Mouse (Mus musculus) midbrain, postnatal 0 days (tissue): ENCODE data around the gene Rps27rt. TPM values are rescaled to one million over a fixed set of nuclear protein-coding genes. Genes with fewer than 3 reads are reported as not detected.
A peak's percentile ranks its signal among the peaks of the same experiment; 100 is the strongest.

ENCODE experiments used
- ATAC-seq: fragments of 200-750 bp; cut with Nextera tagmentation; 2 replicates; pipeline ENCODE4 v1.8.0; 2017; ENCODE audit warnings: moderate number of reproducible peaks, mild to moderate bottlenecking, moderate TSS enrichment, moderate library complexity; ENCODE audit not compliant: low FRiP score
- DNase-seq: peaks from one replicate; pipeline ENCODE4 v3.0.0-alpha.2; 2015; ENCODE audit warnings: low spot score
- H3K27ac ChIP-seq: fragments of 300-500 bp; sonication (generic); 2 replicates; pipeline ENCODE4 v1.5.1; 2014; ENCODE audit warnings: low read depth, mild to moderate bottlenecking, low read length, mixed read lengths
- H3K27me3 ChIP-seq: fragments of 300-500 bp; sonication (generic); 2 replicates; pipeline ENCODE4 v1.6.1; 2014; ENCODE audit warnings: low read length, control low read depth, mixed read lengths; ENCODE audit not compliant: insufficient read depth
- H3K36me3 ChIP-seq: fragments of 300-500 bp; sonication (generic); 2 replicates; pipeline ENCODE4 v1.6.1; 2014; ENCODE audit warnings: low read length, control low read depth, mixed read lengths; ENCODE audit not compliant: insufficient read depth
- H3K4me1 ChIP-seq: fragments of 300-500 bp; sonication (generic); 2 replicates; pipeline ENCODE4 v1.6.1; 2014; ENCODE audit warnings: mild to moderate bottlenecking, control low read depth, antibody characterized with exemption, low read length, mixed read lengths; ENCODE audit not compliant: insufficient read depth
- H3K4me2 ChIP-seq: fragments of 300-500 bp; sonication (generic); 2 replicates; pipeline ENCODE4 v1.6.1; 2014; ENCODE audit warnings: low read depth, mild to moderate bottlenecking, low read length, mixed read lengths; ENCODE audit not compliant: poor library complexity, severe bottlenecking
- H3K4me3 ChIP-seq: fragments of 300-500 bp; sonication (generic); 2 replicates; pipeline ENCODE4 v1.5.1; 2014; ENCODE audit warnings: low read depth, mild to moderate bottlenecking, low read length, moderate library complexity
- H3K9ac ChIP-seq: fragments of 300-500 bp; sonication (generic); replicated peaks from 2 replicates; pipeline ENCODE4 v1.6.1; 2014; ENCODE audit warnings: mild to moderate bottlenecking, low read length, moderate library complexity, mixed read lengths; ENCODE audit not compliant: poor library complexity, severe bottlenecking
- H3K9me3 ChIP-seq: fragments of 300-500 bp; sonication (generic); 2 replicates; pipeline ENCODE4 v1.6.1; 2016; ENCODE audit warnings: low read length, control low read depth
- CTCF ChIP-seq: IDR thresholded peaks from 2 replicates; pipeline ENCODE4 v1.5.1; 2016; ENCODE audit warnings: antibody characterized with exemption, mild to moderate bottlenecking
- WGBS: fragments of 180-500 bp; shearing (Covaris S2); extraction: QIAGEN DNeasy Blood & Tissue Kit; methylation state at CpG from one replicate; pipeline ENCODE4 v1.1.7; 2014; 5-methylcytosine and 5-hydroxymethylcytosine counted together
- polyA plus RNA-seq: library from polyadenylated mRNA; unstranded; fragments of >200 nt; fragmentation: Nextera tagmentation; extraction: Ambion mirVana; gene quantifications from 2 replicates; pipeline ENCODE4 v1.2.1, GENCODE M21; 2015
- total RNA-seq: library from RNA; depleted of rRNA; stranded (reverse); fragments of >200 nt; gene quantifications from 2 replicates; pipeline ENCODE4 v1.2.3, GENCODE M21; 2014; rRNA removed

The Rps27rt gene
- total and polyA plus RNA-seq, 2 experiments from 2014 or later: 20.7 to 195 TPM

GRCm38 (mm10) chr9:114932607-114933006 is 49.9 kb downstream of the Rps27rt start:
- WGBS: 25% methylated on average over 13 of the region's 13 CpGs
- H3K9ac ChIP-seq: no peak overlapping the region
- TF ChIP-seq CTCF: no peak
- no peaks in the 10 kb centered on the region for H3K27me3 ChIP-seq
- peak overlapping the region; percentile 75 for H3K4me3 ChIP-seq
- no peak for DNase-seq
- H3K9me3 ChIP-seq: no peaks in the 10 kb centered on the region
- no peaks in the 10 kb centered on the region for H3K36me3 ChIP-seq
- ATAC-seq: no peak
- no peaks in the 10 kb centered on the region; the same call in 1 of the 2 replicates for H3K4me1 ChIP-seq
- H3K4me2 ChIP-seq: peak overlapping the region; percentile 98
- H3K27ac ChIP-seq: no peak overlapping the region

Other genes starting within 250 kb of the Rps27rt start
- gene Cmtm7, start 200.9 kb downstream of the Rps27rt start, total RNA-seq: 13.7 and 15.6 TPM in 2 replicates
- gene Cmtm7, start 200.9 kb downstream of the Rps27rt start, polyA plus RNA-seq: 8.0 and 9.1 TPM in 2 replicates
- 1.1 and 4.2 TPM in 2 replicates for gene Cmtm8, start 138.6 kb downstream of the Rps27rt start, total RNA-seq
- gene Cmtm8, start 138.6 kb downstream of the Rps27rt start, polyA plus RNA-seq: 4.1 and 6.4 TPM in 2 replicates
- gene Gpd1l, start 48.8 kb downstream of the Rps27rt start, total RNA-seq: 72.1 and 77.7 TPM in 2 replicates
- 39.2 and 39.3 TPM in 2 replicates for gene Gpd1l, start 48.8 kb downstream of the Rps27rt start, polyA plus RNA-seq
- 22.5 and 23.5 TPM in 2 replicates for gene Osbpl10, start 4.2 kb downstream of the Rps27rt start, total RNA-seq
- 3.0 and 3.2 TPM in 2 replicates for gene Osbpl10, start 4.2 kb downstream of the Rps27rt start, polyA plus RNA-seq